Mouse (Mus musculus): ENCODE results near the gene Dusp12.

GRCm38 (mm10) chr1:170898413-170899075 lies 13.2 kb upstream of the Dusp12 start:
- TF ChIP-seq TAL1 (IDR thresholded peaks at IDR 0.05; ENCODE audit: low read length) (no peak), GATA1 (IDR thresholded peaks at IDR 0.05; ENCODE audit: low read length) (no peak)
